Mouse (Mus musculus) forebrain, embryonic 13.5 days (tissue): ENCODE measurements around the gene Akap13. TPM values are rescaled to one million over a fixed set of nuclear protein-coding genes. Genes with fewer than 3 reads are reported as not detected.
"Not testable (repeated sequence)": the region's sequence is repeated elsewhere in the genome, so short reads cannot be mapped to it uniquely, and the experiment has no call there.

ENCODE experiments used
- ATAC-seq: fragments of 200-750 bp; cut with Nextera tagmentation; 2 replicates; pipeline ENCODE4 v1.8.0; 2017
- H3K27ac ChIP-seq: fragments of 300-500 bp; sonication (generic); 2 replicates; pipeline ENCODE4 v1.5.1; 2015; ENCODE audit warnings: inconsistent platforms, mild to moderate bottlenecking, moderate library complexity
- H3K27me3 ChIP-seq: fragments of 300-500 bp; sonication (generic); 2 replicates; pipeline ENCODE4 v1.6.1; 2015; ENCODE audit warnings: mild to moderate bottlenecking, inconsistent platforms
- H3K36me3 ChIP-seq: fragments of 300-500 bp; sonication (generic); 2 replicates; pipeline ENCODE4 v1.6.1; 2015; ENCODE audit warnings: mild to moderate bottlenecking, inconsistent platforms; ENCODE audit not compliant: poor library complexity, severe bottlenecking
- H3K4me1 ChIP-seq: fragments of 300-500 bp; sonication (generic); 2 replicates; pipeline ENCODE4 v1.6.1; 2015; ENCODE audit warnings: inconsistent platforms
- H3K4me2 ChIP-seq: fragments of 300-500 bp; sonication (generic); 2 replicates; pipeline ENCODE4 v1.6.1; 2015; ENCODE audit warnings: inconsistent platforms, mild to moderate bottlenecking, moderate library complexity
- H3K4me3 ChIP-seq: fragments of 300-500 bp; sonication (generic); 2 replicates; pipeline ENCODE4 v1.5.1; 2015; ENCODE audit warnings: mild to moderate bottlenecking, inconsistent platforms
- H3K9ac ChIP-seq: fragments of 300-500 bp; sonication (generic); 2 replicates; pipeline ENCODE4 v1.6.1; 2015; ENCODE audit warnings: mild to moderate bottlenecking, inconsistent platforms
- H3K9me3 ChIP-seq: fragments of 300-500 bp; sonication (generic); replicated peaks from 2 replicates; pipeline ENCODE4 v1.6.1; 2016; ENCODE audit warnings: inconsistent platforms
- WGBS: fragments of 180-500 bp; shearing (Covaris S2); methylation state at CpG from one replicate; pipeline ENCODE4 v1.1.7; 2015; 5-methylcytosine and 5-hydroxymethylcytosine counted together
- polyA plus RNA-seq: library from polyadenylated mRNA; unstranded; fragments of >200 nt; fragmentation: Nextera tagmentation; extraction: Ambion mirVana; gene quantifications from 2 replicates; pipeline ENCODE4 v1.2.1, GENCODE M21; 2015

Akap13 gene
- polyA plus RNA-seq, 1 experiment from 2014 or later = 15.2 TPM

DNA sequence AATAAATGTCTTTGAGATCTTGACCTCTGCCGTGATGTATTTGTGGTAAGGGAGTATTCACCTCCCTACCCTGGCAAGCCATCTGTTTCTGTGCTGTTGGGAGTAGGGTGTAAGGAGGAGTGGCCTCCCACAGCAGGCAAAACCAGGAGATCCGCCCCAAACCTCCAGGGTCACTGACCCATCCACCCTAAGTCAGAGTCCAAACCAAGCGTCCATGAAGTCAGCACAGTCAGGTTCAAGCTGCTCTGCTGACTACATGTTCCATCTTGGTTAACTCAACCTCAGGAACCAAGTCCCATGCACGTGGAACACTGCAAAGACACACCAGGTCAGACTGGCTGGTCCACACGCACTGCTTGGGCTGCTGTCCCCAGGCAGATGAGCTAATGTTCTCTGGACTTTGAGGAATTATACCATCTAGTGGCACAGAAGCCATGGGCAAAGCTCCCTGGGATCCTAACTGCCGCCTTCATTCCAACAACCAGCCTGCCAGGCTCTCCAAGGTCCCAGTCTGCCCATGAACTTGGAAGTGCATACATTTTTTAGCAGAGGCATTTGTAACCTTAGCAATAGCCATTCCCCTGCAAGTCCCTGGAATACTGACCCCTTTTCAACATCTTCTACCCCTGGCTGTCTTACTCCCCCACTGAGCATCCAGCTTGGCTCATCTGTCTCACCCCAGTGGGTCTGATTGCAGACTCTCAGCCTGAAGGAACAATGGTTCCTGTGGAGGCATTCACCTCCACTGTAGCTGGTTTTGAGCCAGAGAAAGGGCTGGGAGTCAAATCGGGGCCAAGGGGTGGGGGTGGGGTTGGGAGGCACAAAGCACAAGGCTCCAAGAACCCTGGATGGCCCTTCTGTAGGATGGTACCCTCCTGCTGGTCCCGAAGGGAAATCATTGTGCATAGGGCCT lies 299.5 kb downstream of the Akap13 start:
- H3K36me3 ChIP-seq = peaks cover 20% of the 10 kb centered on the region
- H3K4me1 ChIP-seq = peaks cover 16% of the 10 kb centered on the region
- ATAC-seq = peak; percentile 34; the same call in 1 of the 2 replicates
- no peaks in the 10 kb centered on the region for H3K9me3 ChIP-seq
- no peak overlapping the region for H3K4me3 ChIP-seq
- WGBS = 31% methylated on average over 8 of the region's 8 CpGs
- no peak overlapping the region for H3K4me2 ChIP-seq
- no peak overlapping the region for H3K9ac ChIP-seq
- no peak overlapping the region; the same call in 1 of the 2 replicates for H3K27ac ChIP-seq
- H3K27me3 ChIP-seq = no peaks in the 10 kb centered on the region

DNA sequence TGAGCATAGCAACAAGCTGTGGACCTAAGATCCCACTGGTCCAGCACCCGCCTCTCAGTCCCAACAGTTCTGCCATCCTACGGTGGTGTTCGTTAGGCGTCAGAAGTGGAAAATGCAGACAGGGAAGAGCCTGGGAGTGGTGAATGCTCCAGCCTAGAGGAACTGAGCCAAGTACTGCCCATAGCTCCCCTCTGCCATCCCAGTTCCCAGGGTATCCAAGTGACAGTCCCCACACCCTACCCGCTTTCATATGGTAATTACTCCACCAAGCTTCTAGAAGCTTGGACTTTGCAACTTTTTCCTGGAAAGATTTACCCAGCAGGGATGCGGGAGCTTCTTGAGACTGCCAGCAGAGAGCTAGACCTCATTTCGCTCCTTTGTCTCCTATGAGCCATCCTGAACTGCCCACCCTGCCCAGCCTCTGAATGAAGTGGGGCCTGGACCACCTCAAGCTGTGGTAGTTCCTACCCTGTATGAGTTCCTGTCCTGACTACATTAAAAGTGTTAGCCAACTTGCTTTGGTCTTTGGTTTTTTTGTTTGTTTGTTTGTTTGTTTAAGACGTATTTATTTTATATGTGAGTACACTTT lies 300.6 kb downstream of the Akap13 start:
- peak; percentile 78 for ATAC-seq
- H3K27me3 ChIP-seq = no peaks in the 10 kb centered on the region
- H3K27ac ChIP-seq = no peak overlapping the region; the same call in 1 of the 2 replicates
- peaks cover 16% of the 10 kb centered on the region for H3K4me1 ChIP-seq
- H3K4me2 ChIP-seq = no peak overlapping the region
- H3K36me3 ChIP-seq = peaks cover 9% of the 10 kb centered on the region; the same call in 1 of the 2 replicates
- H3K4me3 ChIP-seq = no peak overlapping the region
- H3K9me3 ChIP-seq = no peaks in the 10 kb centered on the region
- H3K9ac ChIP-seq = no peak overlapping the region
- WGBS = 32% methylated on average over 8 of the region's 8 CpGs

DNA sequence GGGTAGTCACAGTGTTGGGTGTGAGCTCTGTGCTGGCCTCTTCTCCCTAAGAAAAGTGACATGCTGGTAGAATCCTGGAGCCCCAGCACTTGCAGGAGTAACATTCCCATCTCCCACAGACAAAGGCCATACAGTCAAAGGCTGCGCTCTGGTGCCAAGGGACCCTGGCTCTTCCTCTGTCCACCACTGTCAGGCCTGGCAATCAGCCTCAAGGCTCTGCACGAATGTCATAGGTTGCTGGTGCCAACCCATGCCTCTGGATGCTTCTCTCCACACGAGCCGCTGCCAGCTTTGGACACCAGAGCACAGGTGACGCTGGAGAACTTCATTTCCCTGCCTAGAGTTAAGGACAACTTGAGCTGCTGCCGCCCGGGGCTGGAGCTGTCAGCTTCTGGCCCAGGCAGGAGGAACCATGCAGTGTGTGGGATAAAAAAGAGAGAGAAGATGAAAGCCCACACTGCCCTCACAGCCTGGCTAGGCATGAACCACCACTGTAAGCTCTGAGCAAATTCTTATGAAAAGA lies 304.7 kb downstream of the Akap13 start:
- Histone ChIP-seq H3K4me3 (no peak overlapping the region), H3K27ac (no peak overlapping the region), H3K36me3 (no peaks in the 10 kb centered on the region), H3K9me3 (no peaks in the 10 kb centered on the region), H3K27me3 (no peaks in the 10 kb centered on the region), H3K4me2 (no peak overlapping the region), H3K4me1 (peaks cover 10% of the 10 kb centered on the region), H3K9ac (no peak overlapping the region)
- 79% methylated on average over 7 of the region's 7 CpGs for WGBS
- no peak for ATAC-seq

DNA sequence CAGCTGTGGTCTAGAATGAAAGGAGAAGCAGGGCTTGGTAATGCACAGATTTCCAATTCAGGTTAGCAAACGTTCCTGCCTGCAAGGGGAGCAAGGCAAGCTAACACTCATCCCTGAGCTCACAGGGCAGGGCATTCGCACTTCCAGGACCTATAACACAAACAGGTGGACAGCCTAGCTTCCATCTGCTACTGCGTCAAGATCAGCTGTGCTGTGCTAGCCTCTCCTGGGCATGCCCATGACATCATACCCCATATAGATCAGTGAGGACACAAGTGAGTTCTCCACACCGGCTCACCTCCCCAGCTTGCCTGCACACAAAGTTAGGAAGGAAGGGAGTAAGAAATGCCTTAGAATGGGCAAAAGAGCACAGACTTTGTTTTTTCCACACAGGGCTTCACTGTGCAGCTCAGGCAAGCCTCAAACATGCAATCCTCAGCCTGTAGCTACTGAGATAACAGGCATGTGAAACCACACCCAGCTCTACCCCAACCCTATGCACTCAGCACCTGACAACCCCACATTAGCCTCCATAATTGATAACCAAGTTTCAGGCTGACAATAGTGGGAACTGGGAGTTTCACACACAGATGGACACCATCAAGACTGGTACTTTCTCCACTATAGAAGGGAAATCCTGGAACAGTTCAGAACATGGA lies 305.5 kb downstream of the Akap13 start:
- H3K27ac ChIP-seq, H3K9me3 ChIP-seq, H3K36me3 ChIP-seq, ATAC-seq, H3K4me3 ChIP-seq, H3K4me2 ChIP-seq, H3K27me3 ChIP-seq, H3K4me1 ChIP-seq, H3K9ac ChIP-seq: not testable (repeated sequence)
- 74% methylated on average over 4 of the region's 4 CpGs for WGBS

DNA sequence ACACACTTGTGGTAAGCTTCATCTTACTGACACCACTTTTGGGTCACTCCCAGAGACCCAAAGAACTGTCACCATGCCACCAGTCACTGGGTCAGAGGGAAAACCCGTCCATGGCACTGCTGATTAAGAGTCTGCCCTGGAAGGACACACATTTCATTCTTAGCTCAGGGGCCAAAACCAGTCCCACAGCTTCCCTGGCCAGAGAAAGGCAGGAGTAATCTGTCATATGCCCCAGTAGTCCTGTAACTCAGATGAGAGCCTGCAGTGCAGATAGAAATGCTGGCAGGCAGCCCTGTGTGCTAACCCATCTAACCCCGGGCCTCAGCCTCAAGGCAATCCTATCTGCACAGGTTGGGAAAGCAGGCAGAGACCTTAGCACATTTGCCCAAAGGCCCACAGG lies 306.9 kb downstream of the Akap13 start:
- H3K9ac ChIP-seq, H3K27me3 ChIP-seq, H3K4me2 ChIP-seq, H3K4me3 ChIP-seq, ATAC-seq, H3K9me3 ChIP-seq, H3K27ac ChIP-seq, H3K4me1 ChIP-seq, H3K36me3 ChIP-seq: not testable (repeated sequence)
- WGBS = 81% methylated on average over 2 of the region's 2 CpGs

GRCm38 (mm10) chr7:75767080-75767769 lies 311.9 kb downstream of the Akap13 start:
- 62% methylated on average over 1 of the region's 5 CpGs for WGBS
- not testable (repeated sequence) for H3K4me2 ChIP-seq, H3K4me3 ChIP-seq, H3K27me3 ChIP-seq, H3K9me3 ChIP-seq, H3K27ac ChIP-seq, H3K4me1 ChIP-seq, H3K9ac ChIP-seq, H3K36me3 ChIP-seq
- peak; percentile 85 for ATAC-seq

DNA sequence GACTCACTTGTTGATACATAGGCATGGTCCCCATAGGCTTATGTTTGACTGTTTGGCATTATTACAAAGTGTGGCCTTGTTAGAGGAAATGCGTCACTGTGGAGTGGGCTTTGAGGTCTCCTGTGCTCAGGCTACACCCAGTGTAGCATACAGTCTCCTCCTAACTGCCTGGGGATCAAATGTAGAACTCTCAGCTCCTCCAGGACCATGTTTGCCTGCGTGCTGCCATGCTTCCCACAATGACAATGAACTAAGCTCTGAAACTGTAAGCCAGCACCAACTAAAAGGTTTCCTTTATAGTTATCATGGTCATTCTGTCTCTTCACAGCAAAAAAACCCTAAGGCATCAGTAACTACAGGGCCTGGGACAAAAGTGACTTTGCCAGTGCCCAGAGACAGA lies 312.8 kb downstream of the Akap13 start:
- 86% methylated on average over 2 of the region's 2 CpGs for WGBS
- Histone ChIP-seq H3K4me1 (no peaks in the 10 kb centered on the region), H3K27ac (no peak overlapping the region), H3K4me2 (no peak overlapping the region), H3K36me3 (peaks cover 7% of the 10 kb centered on the region; the same call in 1 of the 2 replicates), H3K27me3 (no peaks in the 10 kb centered on the region), H3K4me3 (no peak overlapping the region), H3K9me3 (no peaks in the 10 kb centered on the region), H3K9ac (no peak overlapping the region)
- ATAC-seq = no peak

DNA sequence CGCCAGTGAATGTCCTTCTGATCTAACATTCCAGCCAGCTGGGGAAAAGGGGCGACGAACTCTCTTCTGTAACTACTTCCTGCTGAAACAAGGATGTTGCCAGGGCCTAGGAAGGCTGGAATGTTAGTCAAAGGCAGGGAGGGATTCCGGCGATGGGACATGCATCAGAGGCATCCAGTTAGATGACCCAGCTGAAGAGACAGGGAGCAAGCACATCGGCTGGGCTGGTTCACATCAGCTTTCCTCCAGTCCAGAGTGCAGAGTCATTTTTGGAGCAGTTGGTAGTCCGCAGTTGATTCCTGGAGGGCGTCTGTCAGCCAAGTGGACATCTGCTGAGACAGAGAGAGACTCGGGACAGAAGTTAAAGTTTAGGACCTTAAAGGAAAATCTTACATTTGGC lies 314.6 kb downstream of the Akap13 start:
- H3K4me2 ChIP-seq = no peak overlapping the region
- no peak overlapping the region for H3K4me3 ChIP-seq
- 95% methylated on average over 9 of the region's 9 CpGs for WGBS
- no peaks in the 10 kb centered on the region for H3K27me3 ChIP-seq
- H3K9ac ChIP-seq = no peak overlapping the region
- peaks cover 7% of the 10 kb centered on the region; the same call in 1 of the 2 replicates for H3K36me3 ChIP-seq
- H3K4me1 ChIP-seq = no peaks in the 10 kb centered on the region
- no peak overlapping the region for H3K27ac ChIP-seq
- ATAC-seq = no peak
- H3K9me3 ChIP-seq = no peaks in the 10 kb centered on the region

- not testable (repeated sequence) for H3K27ac ChIP-seq, H3K4me1 ChIP-seq, H3K9me3 ChIP-seq, H3K27me3 ChIP-seq, H3K9ac ChIP-seq, H3K4me2 ChIP-seq, H3K4me3 ChIP-seq, ATAC-seq
- 96% methylated on average over 18 of the region's 18 CpGs for WGBS
- H3K36me3 ChIP-seq = peaks cover 14% of the 10 kb centered on the region
Observed at GRCm38 (mm10) chr7:75774095-75775078, 319.1 kb downstream of the Akap13 start.

DNA sequence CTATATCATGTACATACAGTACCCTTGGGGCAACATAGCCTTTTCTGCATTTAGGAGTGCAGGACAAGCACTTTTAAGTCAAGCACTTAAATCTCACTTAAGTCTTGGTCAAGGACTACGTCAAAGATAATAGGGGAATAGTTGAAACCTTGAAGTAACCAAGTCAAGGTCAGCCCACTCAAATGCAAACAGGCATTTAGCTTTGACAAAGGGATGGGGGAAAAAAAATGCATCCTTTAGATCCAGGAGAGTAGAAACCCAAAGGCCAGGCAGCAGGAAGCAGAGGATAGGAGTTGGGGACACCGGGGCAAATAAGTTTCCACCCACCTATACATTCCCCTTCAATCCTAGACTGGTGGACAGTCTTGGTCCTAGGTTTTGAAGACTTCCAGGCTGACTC lies 322.7 kb downstream of the Akap13 start:
- 94% methylated on average over 2 of the region's 2 CpGs for WGBS
- Histone ChIP-seq H3K9ac (no peak overlapping the region), H3K27ac (no peak overlapping the region), H3K27me3 (no peaks in the 10 kb centered on the region), H3K9me3 (no peaks in the 10 kb centered on the region), H3K4me2 (no peak overlapping the region), H3K4me1 (peaks cover 4% of the 10 kb centered on the region; the same call in 1 of the 2 replicates), H3K4me3 (no peak overlapping the region), H3K36me3 (peaks cover 7% of the 10 kb centered on the region; the same call in 1 of the 2 replicates)
- ATAC-seq = no peak

DNA sequence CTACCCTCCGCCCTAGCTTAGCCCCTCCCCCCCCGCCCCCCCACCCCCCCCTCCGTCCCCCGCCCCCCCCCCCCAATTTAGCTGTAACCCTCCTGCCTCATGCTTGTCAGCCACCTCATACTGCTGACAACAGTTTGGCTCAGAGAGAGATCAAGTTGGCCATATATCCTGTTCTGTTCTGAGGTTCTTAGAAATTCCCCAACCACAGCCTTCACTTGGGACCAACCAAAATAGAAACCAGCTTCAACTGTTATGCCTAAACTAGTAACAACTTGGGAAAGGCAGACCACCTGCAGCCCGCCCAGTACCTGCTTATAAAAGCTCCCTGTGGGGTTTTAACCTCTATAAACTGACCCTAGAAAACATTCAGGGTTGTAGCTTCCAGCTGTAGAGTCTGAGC lies 325.5 kb downstream of the Akap13 start:
- Histone ChIP-seq H3K27ac (no peak overlapping the region), H3K9ac (no peak overlapping the region), H3K9me3 (no peaks in the 10 kb centered on the region), H3K36me3 (peaks cover 7% of the 10 kb centered on the region; the same call in 1 of the 2 replicates), H3K27me3 (no peaks in the 10 kb centered on the region), H3K4me3 (no peak overlapping the region), H3K4me2 (peak overlapping the region; percentile 63), H3K4me1 (peaks cover 4% of the 10 kb centered on the region; the same call in 1 of the 2 replicates)
- ATAC-seq = no peak
- WGBS = 31% methylated on average over 1 of the region's 5 CpGs
